Mouse (Mus musculus): ENCODE data around the gene Cd3e.
"Not testable (repeated sequence)": the region's sequence is repeated elsewhere in the genome, so short reads cannot be mapped to it uniquely, and the experiment has no call there.

Gene Cd3e

GRCm38 (mm10) chr9:45009180-45010078 is at the start of gene Cd3e:
TSS of gene Cd3e (minus strand) at chr9:45009627.
- CTCF ChIA-PET = interaction anchor here (0.5 kb wide), 1 partner anchor 23 kb away, joined by 3 read pairs; no protein-coding TSS in a partner anchor

GRCm38 (mm10) chr9:45058304-45058940 is 49.0 kb upstream of the Cd3e start:
- CTCF ChIA-PET = interaction anchor here (0.6 kb wide), 1 partner anchor 10 kb away, joined by 15 read pairs; no protein-coding TSS in a partner anchor

- CTCF ChIA-PET = interaction anchor here (0.7 kb wide), 1 partner anchor 52 kb away, joined by 9 read pairs; no protein-coding TSS in a partner anchor
Measured at GRCm38 (mm10) chr9:45055082-45055713, 45.8 kb upstream of the Cd3e start, which contains the start of gene Mpzl3. TSS of gene Mpzl3 (plus strand) at chr9:45055186.

GRCm38 (mm10) chr9:45050301-45050700 is 40.9 kb upstream of the Cd3e start:
- CTCF ChIA-PET = interaction anchor here (0.6 kb wide), 1 partner anchor 104 kb away, joined by 3 read pairs; no protein-coding TSS in a partner anchor

- CTCF ChIA-PET = interaction anchor here (0.6 kb wide), 1 partner anchor 104 kb away, joined by 3 read pairs; no protein-coding TSS in a partner anchor
Measured at GRCm38 (mm10) chr9:45049731-45050130, 40.3 kb upstream of the Cd3e start.

GRCm38 (mm10) chr9:45048511-45048910 is 39.1 kb upstream of the Cd3e start:
- CTCF ChIA-PET = interaction anchor here (0.6 to 1.0 kb wide), 4 partner anchors 10 to 1807 kb away, joined by 3 to 15 read pairs (median 4); no protein-coding TSS in a partner anchor

- CTCF ChIA-PET = no interaction called here
Measured at GRCm38 (mm10) chr9:45046973-45047372, 37.5 kb upstream of the Cd3e start.

- CTCF ChIA-PET = interaction anchor here (0.6 to 1.1 kb wide), 2 partner anchors 103 to 125 kb away, joined by 5 to 22 read pairs; no protein-coding TSS in a partner anchor
Measured at GRCm38 (mm10) chr9:45042947-45043346, 33.5 kb upstream of the Cd3e start.

- CTCF ChIA-PET = interaction anchor here (0.5 to 0.7 kb wide), 3 partner anchors 10 to 541 kb away, joined by 3 read pairs; no protein-coding TSS in a partner anchor
Measured at GRCm38 (mm10) chr9:45042056-45042720, 32.8 kb upstream of the Cd3e start.

- CTCF ChIA-PET = interaction anchor here (0.7 kb wide), 2 partner anchors 117 to 540 kb away, joined by 3 to 12 read pairs; no protein-coding TSS in a partner anchor
Measured at GRCm38 (mm10) chr9:45041131-45041838, 31.9 kb upstream of the Cd3e start.

- CTCF ChIA-PET = interaction anchor here (0.7 kb wide), 1 partner anchor 116 kb away, joined by 12 read pairs; no protein-coding TSS in a partner anchor
Measured at GRCm38 (mm10) chr9:45040066-45040845, 30.8 kb upstream of the Cd3e start.

- CTCF ChIA-PET = no interaction called here
Measured at GRCm38 (mm10) chr9:45039499-45039898, 30.1 kb upstream of the Cd3e start, which contains the start of gene Mpzl2. TSS of gene Mpzl2 (plus strand) at chr9:45039799.

GRCm38 (mm10) chr9:45037803-45038202 is 28.4 kb upstream of the Cd3e start:
- CTCF ChIA-PET = not testable (repeated sequence)

- CTCF ChIA-PET = no interaction called here
Measured at GRCm38 (mm10) chr9:45034526-45034925, 25.1 kb upstream of the Cd3e start.

- CTCF ChIA-PET = interaction anchor here (0.6 kb wide), 1 partner anchor 17 kb away, joined by 3 read pairs; no protein-coding TSS in a partner anchor
Measured at GRCm38 (mm10) chr9:45032261-45032660, 22.8 kb upstream of the Cd3e start.

GRCm38 (mm10) chr9:45030341-45030740 is 20.9 kb upstream of the Cd3e start:
- CTCF ChIA-PET = no interaction called here

GRCm38 (mm10) chr9:45027376-45027775 is 17.9 kb upstream of the Cd3e start:
- CTCF ChIA-PET = interaction anchor here (0.5 kb wide), 1 partner anchor 50 kb away, joined by 7 read pairs; no protein-coding TSS in a partner anchor

- CTCF ChIA-PET = interaction anchor here (0.6 kb wide), 1 partner anchor 127 kb away, joined by 3 read pairs; no protein-coding TSS in a partner anchor
Measured at GRCm38 (mm10) chr9:45024187-45024586, 14.8 kb upstream of the Cd3e start.

- CTCF ChIA-PET = no interaction called here
Measured at GRCm38 (mm10) chr9:45023638-45024037, 14.2 kb upstream of the Cd3e start.
